ENCODE assay signal across 21 mouse cellular contexts in the genomic region with DNA sequence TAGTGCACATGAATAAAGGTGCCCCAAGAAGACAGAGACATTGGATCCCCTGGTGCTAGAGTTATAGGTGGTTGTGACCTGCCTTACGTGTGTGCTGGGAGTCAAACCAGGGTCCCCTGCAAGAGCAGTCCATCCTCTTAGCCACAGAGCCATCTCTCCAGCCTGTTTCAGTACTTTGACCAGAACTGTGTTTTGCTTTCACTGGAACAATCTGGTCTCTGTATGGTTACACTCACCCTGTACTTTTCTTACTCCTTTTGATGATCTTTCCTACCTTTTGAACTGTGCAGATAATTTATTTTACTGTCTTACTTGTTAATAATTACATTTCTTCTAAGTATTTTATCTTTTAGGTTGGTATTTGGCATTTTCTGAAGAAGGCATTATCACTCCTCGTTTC.
DNase-seq lines count a peak whose midpoint lies in the region; ATAC-seq and TF ChIP-seq lines count a peak whose summit lies in the region.
"Had no signal": no experiment of that assay in that cellular context is flagged by ENCODE, and none has a peak within 500 bp of the region (broad histone marks: within the 10 kb centered on the region; RNA-seq: fewer than 3 reads in every experiment).

No protein-coding gene starts in this region.

- no peaks in the 10 kb centered on the region for H3K27me3 ChIP-seq in intestine, postnatal 0 days (replicated peaks; ENCODE audit: control insufficient read depth, insufficient read depth, low read length)
- H3K27me3 ChIP-seq in intestine, embryonic 15.5 days (replicated peaks): no peaks in the 10 kb centered on the region
- no peaks in the 10 kb centered on the region for H3K27me3 ChIP-seq in lung, embryonic 14.5 days (ENCODE audit: insufficient read depth, low read length)
- no peaks in the 10 kb centered on the region for H3K27me3 ChIP-seq in lung, postnatal 0 days (replicated peaks; ENCODE audit: insufficient read depth, low read length)
- no peaks in the 10 kb centered on the region for H3K27me3 ChIP-seq in lung, embryonic 16.5 days (ENCODE audit: control insufficient read depth, insufficient read depth, low read depth, low read length)
- H3K27me3 ChIP-seq: CH12.LX, Patski had no signal

- no peak overlapping the region for H3K4me3 ChIP-seq in intestine, postnatal 0 days (ENCODE audit: low read depth, low read length)
- H3K4me3 ChIP-seq in intestine, embryonic 15.5 days (replicated peaks): no peak overlapping the region
- H3K4me3 ChIP-seq in lung, embryonic 14.5 days (ENCODE audit: low read depth, low read length): no peak overlapping the region
- no peak overlapping the region for H3K4me3 ChIP-seq in lung, postnatal 0 days (ENCODE audit: low read depth, low read length)
- no peak overlapping the region for H3K4me3 ChIP-seq in lung, embryonic 16.5 days (ENCODE audit: low read length)

- ATAC-seq in intestine, postnatal 0 days: peak; percentile 51; the same call in 1 of the 2 replicates
- ATAC-seq in intestine, embryonic 15.5 days: no peak
- peak; percentile 56; the same call in 1 of the 2 replicates for ATAC-seq in lung, embryonic 14.5 days (ENCODE audit: insufficient read depth)
- ATAC-seq in lung, postnatal 0 days: no peak
- ATAC-seq in lung, embryonic 16.5 days (ENCODE audit: low read depth): peak; percentile 61
- ATAC-seq: activated CD4-positive, CD25-positive, alpha-beta regulatory T cell, adult 4 months; CD4-positive, CD25-positive, alpha-beta regulatory T cell, adult 4 months; Patski had no signal

- WGBS in intestine, postnatal 0 days: 57% methylated on average over 2 of the region's 2 CpGs
- 68% methylated on average over 2 of the region's 2 CpGs for WGBS in intestine, embryonic 15.5 days
- 47% methylated on average over 2 of the region's 2 CpGs for WGBS in lung, embryonic 14.5 days
- WGBS in lung, postnatal 0 days: 54% methylated on average over 2 of the region's 2 CpGs
- 57% methylated on average over 2 of the region's 2 CpGs for WGBS in lung, embryonic 16.5 days

- no peak overlapping the region for H3K9ac ChIP-seq in intestine, postnatal 0 days (ENCODE audit: low read depth, low read length)
- H3K9ac ChIP-seq in intestine, embryonic 15.5 days: no peak overlapping the region
- H3K9ac ChIP-seq in lung, embryonic 14.5 days: no peak overlapping the region
- H3K9ac ChIP-seq in lung, postnatal 0 days (replicated peaks; ENCODE audit: low read depth): no peak overlapping the region
- H3K9ac ChIP-seq in lung, embryonic 16.5 days (ENCODE audit: low read length): no peak overlapping the region

- TF ChIP-seq EP300 in lung, postnatal 0 days (IDR thresholded peaks at IDR 0.05): no peak

- no peaks in the 10 kb centered on the region for H3K36me3 ChIP-seq in intestine, postnatal 0 days (ENCODE audit: control insufficient read depth, insufficient read depth)
- no peaks in the 10 kb centered on the region for H3K36me3 ChIP-seq in intestine, embryonic 15.5 days
- H3K36me3 ChIP-seq in lung, embryonic 14.5 days (ENCODE audit: insufficient read depth): no peaks in the 10 kb centered on the region
- H3K36me3 ChIP-seq in lung, postnatal 0 days (ENCODE audit: insufficient read depth, low read length): no peaks in the 10 kb centered on the region
- no peaks in the 10 kb centered on the region for H3K36me3 ChIP-seq in lung, embryonic 16.5 days (ENCODE audit: control insufficient read depth, insufficient read depth, low read length)

- H3K9me3 ChIP-seq in intestine, postnatal 0 days (ENCODE audit: control insufficient read depth): no peaks in the 10 kb centered on the region
- H3K9me3 ChIP-seq in intestine, embryonic 15.5 days: no peaks in the 10 kb centered on the region
- no peaks in the 10 kb centered on the region for H3K9me3 ChIP-seq in lung, embryonic 14.5 days (ENCODE audit: low read depth, low read length)
- H3K9me3 ChIP-seq in lung, postnatal 0 days (ENCODE audit: low read length): no peaks in the 10 kb centered on the region
- H3K9me3 ChIP-seq in lung, embryonic 16.5 days (ENCODE audit: control insufficient read depth, low read length): no peaks in the 10 kb centered on the region
- H3K9me3 ChIP-seq: G1E had no signal

- DNase-seq in lung, embryonic 14.5 days: no peak
- DNase-seq in lung, postnatal 0 days (ENCODE audit: low spot score): no peak
- no peak for DNase-seq in lung, postnatal 36 days
- DNase-seq: adrenal gland, adult 2 months; adrenal gland, adult 8-10 months; adrenal gland, postnatal 10 days; adrenal gland, postnatal 14 days; adrenal gland, postnatal 25 days; adrenal gland, postnatal 36 days; B cell, adult 2 months; cerebellum, adult 11 months; cerebellum, adult 11-12 months; cerebellum, adult 18-20 months had no signal

- no peak for TF ChIP-seq CTCF in intestine, postnatal 0 days (IDR thresholded peaks at IDR 0.05; ENCODE audit: low read depth)
- no peak for TF ChIP-seq CTCF in lung, embryonic 14.5 days (IDR thresholded peaks at IDR 0.05; ENCODE audit: low read depth)
- TF ChIP-seq CTCF in lung, postnatal 0 days (IDR thresholded peaks at IDR 0.05): no peak

- H3K4me2 ChIP-seq in intestine, postnatal 0 days (replicated peaks; ENCODE audit: low read depth): no peak overlapping the region
- no peak overlapping the region for H3K4me2 ChIP-seq in intestine, embryonic 15.5 days (replicated peaks)
- no peak overlapping the region for H3K4me2 ChIP-seq in lung, embryonic 14.5 days
- no peak overlapping the region for H3K4me2 ChIP-seq in lung, postnatal 0 days (replicated peaks; ENCODE audit: low read depth, low read length)
- no peak overlapping the region for H3K4me2 ChIP-seq in lung, embryonic 16.5 days (ENCODE audit: low read depth, low read length)

- H3K4me1 ChIP-seq in intestine, postnatal 0 days (replicated peaks; ENCODE audit: control insufficient read depth, insufficient read depth, low read length): no peaks in the 10 kb centered on the region
- H3K4me1 ChIP-seq in intestine, embryonic 15.5 days (replicated peaks): no peaks in the 10 kb centered on the region
- H3K4me1 ChIP-seq in lung, embryonic 14.5 days (ENCODE audit: insufficient read depth): no peaks in the 10 kb centered on the region
- no peaks in the 10 kb centered on the region for H3K4me1 ChIP-seq in lung, postnatal 0 days (ENCODE audit: insufficient read depth, low read depth, low read length)
- H3K4me1 ChIP-seq in lung, embryonic 16.5 days (replicated peaks; ENCODE audit: control insufficient read depth, insufficient read depth, low read length): no peaks in the 10 kb centered on the region

- no peak overlapping the region for H3K27ac ChIP-seq in intestine, postnatal 0 days (ENCODE audit: low read depth, low read length)
- H3K27ac ChIP-seq in intestine, embryonic 15.5 days: no peak overlapping the region
- H3K27ac ChIP-seq in lung, embryonic 14.5 days (ENCODE audit: low read depth): no peak overlapping the region
- no peak overlapping the region for H3K27ac ChIP-seq in lung, postnatal 0 days (ENCODE audit: low read length)
- H3K27ac ChIP-seq in lung, embryonic 16.5 days (ENCODE audit: low read length): no peak overlapping the region

Comparison
In these comparisons a context has a peak if more than half of its experiments do, and no peak if none do; other contexts are left out.
1. ATAC-seq: peak in intestine, postnatal 0 days (single experiment), lung, embryonic 14.5 days (single experiment) and lung, embryonic 16.5 days (single experiment); none in intestine, embryonic 15.5 days (single experiment) and lung, postnatal 0 days (single experiment).